Mouse (Mus musculus) limb, embryonic 13.5 days (tissue): Measurements from ENCODE around the gene Wdr18. TPM values are rescaled to one million over a fixed set of nuclear protein-coding genes. Genes with fewer than 3 reads are reported as not detected.

ENCODE experiments used
- ATAC-seq: fragments of 200-750 bp; cut with Nextera tagmentation; 2 replicates; pipeline ENCODE4 v1.8.0; 2017; ENCODE audit warnings: low read depth, moderate number of reproducible peaks, moderate TSS enrichment; ENCODE audit not compliant: low FRiP score
- H3K27ac ChIP-seq: fragments of 300-500 bp; sonication (generic); 2 replicates; pipeline ENCODE4 v1.5.1; 2015; ENCODE audit warnings: inconsistent platforms, mild to moderate bottlenecking, moderate library complexity
- H3K27me3 ChIP-seq: fragments of 300-500 bp; sonication (generic); 2 replicates; pipeline ENCODE4 v1.6.1; 2015; ENCODE audit warnings: mild to moderate bottlenecking, inconsistent platforms
- H3K36me3 ChIP-seq: fragments of 300-500 bp; sonication (generic); 2 replicates; pipeline ENCODE4 v1.6.1; 2015; ENCODE audit warnings: inconsistent platforms, mild to moderate bottlenecking, moderate library complexity
- H3K4me1 ChIP-seq: fragments of 300-500 bp; sonication (generic); 2 replicates; pipeline ENCODE4 v1.6.1; 2015; ENCODE audit warnings: inconsistent platforms
- H3K4me2 ChIP-seq: fragments of 300-500 bp; sonication (generic); replicated peaks from 2 replicates; pipeline ENCODE4 v1.6.1; 2015; ENCODE audit warnings: inconsistent platforms, mild to moderate bottlenecking, moderate library complexity
- H3K4me3 ChIP-seq: fragments of 300-500 bp; sonication (generic); 2 replicates; pipeline ENCODE4 v1.5.1; 2015; ENCODE audit warnings: moderate library complexity, mild to moderate bottlenecking, inconsistent platforms
- H3K9ac ChIP-seq: fragments of 300-500 bp; sonication (generic); 2 replicates; pipeline ENCODE4 v1.6.1; 2015; ENCODE audit warnings: mild to moderate bottlenecking, inconsistent platforms
- H3K9me3 ChIP-seq: fragments of 300-500 bp; sonication (generic); 2 replicates; pipeline ENCODE4 v1.6.1; 2016; ENCODE audit warnings: inconsistent platforms
- WGBS: fragments of 180-500 bp; shearing (Covaris S2); methylation state at CpG from one replicate; pipeline ENCODE4 v1.1.7; 2015; 5-methylcytosine and 5-hydroxymethylcytosine counted together
- polyA plus RNA-seq: library from polyadenylated mRNA; unstranded; fragments of >200 nt; fragmentation: Nextera tagmentation; extraction: Ambion mirVana; gene quantifications from 2 replicates; pipeline ENCODE4 v1.2.1, GENCODE M21; 2015

The Wdr18 gene
- polyA plus RNA-seq: 105 and 106 TPM in 2 replicates

DNA sequence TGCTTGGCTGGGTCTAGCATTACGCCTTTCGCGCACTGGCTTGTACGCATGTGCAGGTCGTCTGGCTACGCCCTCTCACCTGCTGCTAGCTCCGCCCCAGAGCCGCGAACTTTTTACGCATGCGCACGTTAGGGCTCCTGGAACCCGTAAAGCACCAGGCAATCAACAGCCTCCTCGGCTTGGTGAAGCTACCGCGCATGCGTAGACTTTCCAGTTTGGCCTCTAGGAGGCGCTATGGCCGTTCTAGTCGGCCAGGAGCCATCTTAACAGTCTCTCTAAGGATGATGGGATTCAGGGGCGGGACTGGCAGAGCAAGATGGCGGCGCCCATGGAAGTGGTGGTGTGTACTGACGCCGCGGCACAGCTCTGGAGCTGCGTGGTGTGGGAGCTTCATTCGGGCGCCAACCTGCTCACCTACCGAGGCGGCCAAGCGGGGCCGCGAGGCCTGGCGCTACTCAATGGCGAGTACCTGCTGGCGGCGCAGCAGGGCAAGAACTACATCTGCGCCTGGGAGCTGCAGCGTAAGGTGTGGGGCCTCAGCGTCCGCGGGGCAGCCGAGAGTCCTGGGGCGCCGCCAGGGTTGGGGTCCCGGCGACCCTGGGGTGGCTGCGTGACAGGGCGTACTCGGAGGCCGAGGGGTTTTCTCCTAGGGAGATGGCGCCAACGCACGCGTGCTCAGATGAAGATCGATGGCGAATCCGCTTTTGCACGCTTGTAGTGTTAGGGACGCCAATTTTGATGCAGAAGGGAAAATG lies at the start of gene Wdr18:
Wdr18 (plus strand) TSS at position 306 of the 755 bp plus-strand sequence.
- H3K36me3 ChIP-seq: peaks cover 34% of the 10 kb centered on the region
- H3K27me3 ChIP-seq: no peaks in the 10 kb centered on the region
- peak within 1 kb of the TSS; percentile 93 for H3K4me2 ChIP-seq
- ATAC-seq: peak; percentile 95
- H3K9ac ChIP-seq: peak within 1 kb of the TSS; percentile 89
- WGBS: under 1% methylated on average over 61 of the region's 61 CpGs
- H3K27ac ChIP-seq: peak within 1 kb of the TSS; percentile 74
- H3K4me1 ChIP-seq: peaks cover 16% of the 10 kb centered on the region
- H3K4me3 ChIP-seq: peak within 1 kb of the TSS; percentile 100
- H3K9me3 ChIP-seq: no peaks in the 10 kb centered on the region

DNA sequence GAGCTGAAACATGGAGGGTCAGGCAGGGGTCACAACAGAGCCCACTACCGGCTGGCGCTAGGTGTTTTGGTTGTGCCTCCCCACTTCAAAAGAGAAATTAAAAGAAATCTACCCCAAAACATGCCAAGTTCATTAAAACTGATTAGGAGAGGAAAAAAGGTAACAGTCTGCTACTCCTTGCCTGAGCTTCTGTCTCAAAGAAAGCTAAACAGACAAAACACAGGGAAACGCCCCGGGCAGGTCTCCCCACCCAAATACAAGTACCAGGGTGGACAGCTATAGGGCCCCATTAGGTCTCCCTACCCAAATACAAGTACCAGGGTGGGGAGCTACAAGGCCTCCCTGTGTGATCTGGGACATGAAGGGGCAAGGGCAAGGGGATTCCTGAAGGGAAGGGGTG lies 49.4 kb upstream of the Wdr18 start, which contains the start of gene Gm26602:
Gm26602 (plus strand) TSS at position 301 of the 400 bp plus-strand sequence.
- Histone ChIP-seq H3K36me3 (peaks cover 51% of the 10 kb centered on the region), H3K4me1 (peaks cover 29% of the 10 kb centered on the region), H3K9me3 (no peaks in the 10 kb centered on the region), H3K4me2 (peak within 1 kb of the TSS; percentile 54), H3K27me3 (no peaks in the 10 kb centered on the region), H3K4me3 (no peak within 1 kb of the TSS), H3K9ac (no peak within 1 kb of the TSS; the same call in 1 of the 2 replicates), H3K27ac (no peak within 1 kb of the TSS)
- ATAC-seq: no peak
- WGBS: 89% methylated on average over 4 of the region's 4 CpGs

DNA sequence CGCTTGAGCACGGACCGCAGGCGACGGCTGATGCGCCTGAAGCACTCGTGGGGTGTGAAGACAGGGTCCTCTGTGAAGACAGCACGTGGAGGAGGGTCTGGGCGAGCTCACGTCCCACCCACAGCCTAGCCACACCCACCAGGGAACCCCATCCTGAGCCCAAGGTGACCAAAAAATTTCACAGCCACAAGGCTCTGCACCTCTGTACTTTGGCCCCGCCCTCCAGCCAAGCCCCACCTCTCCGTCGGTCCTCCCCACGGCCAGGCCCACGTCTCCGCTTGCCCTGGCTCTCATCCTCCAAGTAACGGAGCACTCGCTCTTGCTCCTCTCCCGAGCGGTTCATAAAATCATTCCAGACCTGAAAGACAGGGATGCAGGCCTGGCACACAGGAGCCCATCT lies 47.5 kb upstream of the Wdr18 start:
- ATAC-seq: no peak
- Histone ChIP-seq H3K9me3 (no peaks in the 10 kb centered on the region), H3K27ac (no peak overlapping the region), H3K4me2 (no peak overlapping the region), H3K27me3 (peaks cover 3% of the 10 kb centered on the region), H3K4me1 (peaks cover 38% of the 10 kb centered on the region), H3K36me3 (peaks cover 33% of the 10 kb centered on the region), H3K9ac (0 out of 2 replicates have a peak overlapping the region, but pooled peaks have one; percentile 45), H3K4me3 (no peak overlapping the region)
- 60% methylated on average over 20 of the region's 20 CpGs for WGBS

DNA sequence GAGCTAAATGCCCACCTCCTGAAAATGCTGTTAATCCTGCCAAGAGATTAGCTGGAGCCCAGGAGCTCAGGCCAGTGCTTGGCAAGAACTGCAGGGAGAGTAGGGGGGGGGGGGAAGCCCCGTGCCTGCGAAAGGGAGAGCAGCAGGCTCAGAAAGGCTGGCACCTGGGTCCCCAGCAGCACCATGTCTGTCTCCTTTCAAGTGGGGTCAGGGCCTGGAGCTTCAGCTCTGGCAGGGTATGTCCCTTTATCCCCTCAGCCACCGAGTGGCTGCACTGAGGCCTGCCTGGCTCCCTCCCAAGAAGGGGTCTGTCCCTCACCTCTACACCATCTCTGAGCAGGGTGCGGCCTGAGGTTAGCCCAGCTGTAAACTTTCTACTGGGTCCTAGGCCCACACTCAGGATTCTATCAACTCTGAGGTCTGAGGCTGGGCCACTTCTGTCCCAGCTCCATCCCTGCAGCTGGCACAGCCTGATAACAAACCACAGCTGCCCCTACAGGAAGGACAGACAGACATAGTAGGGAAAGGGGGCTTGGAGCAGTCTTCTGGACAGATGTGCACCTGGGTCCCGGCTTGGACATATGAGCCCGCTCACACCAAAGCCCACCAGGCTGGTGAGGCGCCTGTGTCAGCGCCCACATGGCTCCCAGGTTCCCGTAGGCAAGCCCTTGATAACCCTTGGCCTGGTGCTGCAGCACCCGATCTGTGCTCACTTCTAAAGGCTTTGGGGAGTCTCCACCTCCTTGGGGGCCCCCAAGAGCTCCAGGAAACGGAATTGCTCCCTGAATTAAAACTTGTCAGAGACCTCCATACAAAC lies 45.6 kb upstream of the Wdr18 start:
- no peaks in the 10 kb centered on the region for H3K9me3 ChIP-seq
- WGBS: 70% methylated on average over 10 of the region's 11 CpGs
- peaks cover 33% of the 10 kb centered on the region for H3K36me3 ChIP-seq
- peak overlapping the region; percentile 99; the same call in 1 of the 2 replicates for H3K4me2 ChIP-seq
- peaks cover 45% of the 10 kb centered on the region for H3K4me1 ChIP-seq
- ATAC-seq: no peak
- no peak overlapping the region for H3K4me3 ChIP-seq
- H3K27ac ChIP-seq: no peak overlapping the region
- H3K27me3 ChIP-seq: peaks cover 22% of the 10 kb centered on the region
- H3K9ac ChIP-seq: peak overlapping the region; percentile 95

GRCm38 (mm10) chr10:79914948-79915596 lies 44.9 kb upstream of the Wdr18 start:
- H3K9ac ChIP-seq: peak overlapping the region; percentile 95
- H3K4me2 ChIP-seq: peak overlapping the region; percentile 99
- no peaks in the 10 kb centered on the region for H3K9me3 ChIP-seq
- peaks cover 48% of the 10 kb centered on the region for H3K4me1 ChIP-seq
- H3K36me3 ChIP-seq: peaks cover 33% of the 10 kb centered on the region
- ATAC-seq: no peak
- H3K4me3 ChIP-seq: peak overlapping the region; percentile 76
- 67% methylated on average over 7 of the region's 7 CpGs for WGBS
- H3K27me3 ChIP-seq: peaks cover 29% of the 10 kb centered on the region
- H3K27ac ChIP-seq: no peak overlapping the region

GRCm38 (mm10) chr10:79916081-79916480 lies 43.9 kb upstream of the Wdr18 start:
- H3K27ac ChIP-seq: no peak overlapping the region; the same call in 1 of the 2 replicates

GRCm38 (mm10) chr10:79916808-79917531 lies 43.0 kb upstream of the Wdr18 start, which contains the start of gene Kiss1r:
TSS of gene Kiss1r (plus strand) at chr10:79916971.
- 2% methylated on average over 41 of the region's 42 CpGs for WGBS
- Histone ChIP-seq H3K9me3 (no peaks in the 10 kb centered on the region), H3K9ac (peak within 1 kb of the TSS; percentile 95), H3K27ac (peak within 1 kb of the TSS; percentile 75; the same call in 1 of the 2 replicates), H3K4me2 (peak within 1 kb of the TSS; percentile 99), H3K4me1 (peaks cover 64% of the 10 kb centered on the region), H3K27me3 (peaks cover 48% of the 10 kb centered on the region), H3K4me3 (peak within 1 kb of the TSS; percentile 76), H3K36me3 (peaks cover 16% of the 10 kb centered on the region)
- peak; percentile 81 for ATAC-seq

More at GRCm38 (mm10) chr10:79916081-79916480, 43.9 kb upstream of the Wdr18 start:
- Histone ChIP-seq H3K4me1 (peaks cover 56% of the 10 kb centered on the region), H3K4me3 (peak overlapping the region; percentile 76), H3K4me2 (peak overlapping the region; percentile 99), H3K9me3 (no peaks in the 10 kb centered on the region), H3K36me3 (peaks cover 24% of the 10 kb centered on the region), H3K27me3 (peaks cover 39% of the 10 kb centered on the region), H3K9ac (peak overlapping the region; percentile 95)
- WGBS: 4% methylated on average over 8 of the region's 8 CpGs
- no peak for ATAC-seq

- peak overlapping the region; percentile 99 for H3K4me2 ChIP-seq
- H3K4me1 ChIP-seq: peaks cover 64% of the 10 kb centered on the region
- peak overlapping the region; percentile 95 for H3K9ac ChIP-seq
- no peak for ATAC-seq
- H3K27ac ChIP-seq: no peak overlapping the region
- H3K9me3 ChIP-seq: peaks cover 4% of the 10 kb centered on the region; the same call in 1 of the 2 replicates
- peaks cover 9% of the 10 kb centered on the region for H3K36me3 ChIP-seq
- peaks cover 55% of the 10 kb centered on the region for H3K27me3 ChIP-seq
- peak overlapping the region; percentile 76 for H3K4me3 ChIP-seq
- 68% methylated on average over 5 of the region's 5 CpGs for WGBS
Measured at GRCm38 (mm10) chr10:79917532-79918100, 42.3 kb upstream of the Wdr18 start.

- WGBS: 4% methylated on average over 35 of the region's 35 CpGs
- H3K9ac ChIP-seq: peak overlapping the region; percentile 50
- H3K27me3 ChIP-seq: peaks cover 63% of the 10 kb centered on the region
- ATAC-seq: no peak
- H3K4me2 ChIP-seq: peak overlapping the region; percentile 99
- peaks cover under 1% of the 10 kb centered on the region for H3K36me3 ChIP-seq
- H3K9me3 ChIP-seq: peaks cover 4% of the 10 kb centered on the region; the same call in 1 of the 2 replicates
- H3K4me3 ChIP-seq: peak overlapping the region; percentile 76
- peaks cover 64% of the 10 kb centered on the region for H3K4me1 ChIP-seq
- no peak overlapping the region for H3K27ac ChIP-seq
Measured at GRCm38 (mm10) chr10:79918231-79919078, 41.5 kb upstream of the Wdr18 start.

DNA sequence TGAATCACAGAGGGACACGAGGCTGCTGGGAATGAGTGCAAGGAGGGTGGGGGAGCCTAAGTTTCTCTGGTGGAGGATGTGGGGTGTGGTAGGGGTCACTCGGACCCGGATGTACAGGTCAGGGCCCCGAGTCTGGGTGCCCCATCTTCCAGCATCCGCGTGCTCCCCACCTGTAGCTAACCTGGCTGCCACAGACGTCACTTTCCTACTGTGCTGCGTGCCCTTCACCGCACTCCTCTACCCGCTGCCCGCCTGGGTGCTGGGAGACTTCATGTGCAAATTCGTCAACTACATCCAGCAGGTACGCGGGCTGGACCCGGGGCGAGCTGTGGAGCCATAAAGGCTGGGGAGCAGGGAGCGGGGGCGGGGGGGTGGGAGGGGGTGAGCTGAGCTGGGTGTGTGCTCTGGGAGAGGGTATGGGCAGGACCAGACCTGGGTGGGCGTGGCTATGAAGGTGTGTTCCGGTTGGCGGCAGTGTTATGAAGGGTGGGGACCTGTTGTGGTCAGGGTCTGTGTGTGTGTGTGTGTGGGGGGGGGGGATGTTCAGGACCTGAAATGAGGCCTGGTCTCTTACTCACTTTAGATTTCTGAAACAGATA lies 40.6 kb upstream of the Wdr18 start:
- Histone ChIP-seq H3K9ac (peak overlapping the region; percentile 51), H3K4me2 (peak overlapping the region; percentile 51), H3K27me3 (peaks cover 72% of the 10 kb centered on the region), H3K9me3 (peaks cover 4% of the 10 kb centered on the region; the same call in 1 of the 2 replicates), H3K4me3 (peak overlapping the region; percentile 76), H3K27ac (no peak overlapping the region), H3K36me3 (no peaks in the 10 kb centered on the region), H3K4me1 (peaks cover 60% of the 10 kb centered on the region)
- WGBS: 3% methylated on average over 21 of the region's 21 CpGs
- ATAC-seq: no peak
